Mouse (Mus musculus) hematopoietic multipotent progenitor cell, adult 10-12 weeks (in vitro differentiated cells): ENCODE measurements around the gene Arhgef9. TPM values are rescaled to one million over a fixed set of nuclear protein-coding genes. Genes with fewer than 3 reads are reported as not detected.

Experiments used
- polyA plus RNA-seq: library from polyadenylated mRNA; stranded (reverse); fragments of >175 nt; gene quantifications from 2 replicates; pipeline ENCODE4 v1.2.3, GENCODE M21; 2012; ENCODE audit warnings: low replicate concordance

Gene Arhgef9
- 0.73 and 1.0 TPM in 2 replicates for polyA plus RNA-seq

GRCm38 (mm10) chrX:95196104-95196919 is at the start of gene Arhgef9:
Arhgef9 (minus strand) TSS chrX:95196856.

GRCm38 (mm10) chrX:95026361-95026892 is 170.2 kb downstream of the Arhgef9 start, which contains the start of gene Spin4:
Spin4 (minus strand) TSS chrX:95026682.

Other genes starting within 250 kb of the Arhgef9 start
- gene Spin4, start 170.2 kb downstream of the Arhgef9 start, polyA plus RNA-seq = 0.14 TPM in 1 of 2 replicates, not detected in the other
- 0.28 and 0.93 TPM in 2 replicates for gene Amer1, start 248.0 kb upstream of the Arhgef9 start, polyA plus RNA-seq